Mouse (Mus musculus): Measurements from ENCODE around the gene Proser3.

Gene Proser3

GRCm38 (mm10) chr7:30552102-30553020 lies at the start of gene Proser3, which contains the start of gene Hspb6:
Gene Proser3 (minus strand): TSS chr7:30552299.
Gene Hspb6 (plus strand): TSS chr7:30552178.
- DNase-seq (ENCODE audit: low spot score) = peak; percentile 99

GRCm38 (mm10) chr7:30600651-30601050 lies 48.6 kb upstream of the Proser3 start:
- DNase-seq (ENCODE audit: low spot score) = no peak

- DNase-seq (ENCODE audit: low spot score) = no peak
Observed at GRCm38 (mm10) chr7:30599933-30600353, 47.8 kb upstream of the Proser3 start.

- no peak for DNase-seq (ENCODE audit: low spot score)
Observed at GRCm38 (mm10) chr7:30598786-30599185, 46.7 kb upstream of the Proser3 start, which contains the start of gene Zbtb32. Gene Zbtb32 (minus strand): TSS chr7:30598909.

GRCm38 (mm10) chr7:30596811-30597210 lies 44.7 kb upstream of the Proser3 start:
- DNase-seq (ENCODE audit: low spot score) = no peak

GRCm38 (mm10) chr7:30596093-30596492 lies 44.0 kb upstream of the Proser3 start:
- no peak for DNase-seq (ENCODE audit: low spot score)

- no peak for DNase-seq (ENCODE audit: low spot score)
Observed at GRCm38 (mm10) chr7:30594510-30595024, 42.5 kb upstream of the Proser3 start.

- DNase-seq (ENCODE audit: low spot score) = no peak
Observed at GRCm38 (mm10) chr7:30593579-30594509, 41.7 kb upstream of the Proser3 start.

- no peak for DNase-seq (ENCODE audit: low spot score)
Observed at GRCm38 (mm10) chr7:30592772-30593423, 40.8 kb upstream of the Proser3 start.

GRCm38 (mm10) chr7:30591605-30591951 lies 39.5 kb upstream of the Proser3 start:
- no peak for DNase-seq (ENCODE audit: low spot score)

- no peak for DNase-seq (ENCODE audit: low spot score)
Observed at GRCm38 (mm10) chr7:30590927-30591604, 39.0 kb upstream of the Proser3 start.

- peak; percentile 78 for DNase-seq (ENCODE audit: low spot score)
Observed at GRCm38 (mm10) chr7:30589435-30590301, 37.6 kb upstream of the Proser3 start.

GRCm38 (mm10) chr7:30588676-30589434 lies 36.8 kb upstream of the Proser3 start, which contains the start of gene Kmt2b:
Gene Kmt2b (minus strand): TSS chr7:30588726.
- DNase-seq (ENCODE audit: low spot score) = peak; percentile 96

GRCm38 (mm10) chr7:30587842-30588667 lies 36.0 kb upstream of the Proser3 start:
- DNase-seq (ENCODE audit: low spot score) = peak; percentile 47

- DNase-seq (ENCODE audit: low spot score) = no peak
Observed at GRCm38 (mm10) chr7:30586455-30587020, 34.4 kb upstream of the Proser3 start.

GRCm38 (mm10) chr7:30585170-30585569 lies 33.1 kb upstream of the Proser3 start:
- no peak for DNase-seq (ENCODE audit: low spot score)

- DNase-seq (ENCODE audit: low spot score) = no peak
Observed at GRCm38 (mm10) chr7:30584339-30584738, 32.2 kb upstream of the Proser3 start.

GRCm38 (mm10) chr7:30581547-30581946 lies 29.4 kb upstream of the Proser3 start:
- DNase-seq (ENCODE audit: low spot score) = no peak
